Mouse (Mus musculus) gastrocnemius, postnatal 14 days (tissue): ENCODE measurements at regions not wholly inside any gene's neighbourhood (a gene's known extent, or its start where the extent isn't known, plus 50 kb on each side); places are given as distances from the start of the nearest gene placed in this dataset.
"Not testable (repeated sequence)": the region's sequence is repeated elsewhere in the genome, so short reads cannot be mapped to it uniquely, and the experiment has no call there.

Source experiments
- DNase-seq: peaks from one replicate; pipeline ENCODE4 v3.0.0; 2021; ENCODE audit warnings: mixed read lengths
- intact Hi-C: fragments of 180-260 bp; cut with DNase I; formaldehyde crosslinking; loops from one replicate; pipeline ENCODE4 v1.15.1; 2025; ENCODE audit warnings: low total_unique reads

DNA sequence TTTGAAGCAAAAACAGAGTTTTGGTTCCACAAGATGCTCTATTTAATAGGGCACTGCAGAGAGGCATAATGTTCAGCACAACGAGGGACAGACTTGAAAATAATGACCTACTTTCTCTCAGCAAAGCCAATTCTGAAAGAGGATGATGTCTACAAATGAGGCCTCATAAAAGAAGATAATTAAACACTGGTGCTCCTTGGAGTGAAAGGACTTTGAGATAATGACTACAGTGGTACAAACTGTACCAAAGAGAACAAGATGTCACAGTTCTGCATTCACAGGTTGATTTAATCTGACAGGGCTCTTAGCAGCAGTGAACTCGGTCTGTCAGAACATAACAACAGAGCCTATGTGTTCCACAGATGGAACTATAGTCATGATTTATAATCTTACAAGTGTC is 305.4 kb downstream of the Hdgfl1 start:
- intact Hi-C loops, result no loop called here
- no peak for DNase-seq

- no peak for DNase-seq
- intact Hi-C loops, result no loop called here
These were observed 305.9 kb downstream of the Hdgfl1 start for GRCm38 (mm10) chr13:26464096-26464495.

GRCm38 (mm10) chr13:26457487-26458253 is 312.3 kb downstream of the Hdgfl1 start:
- DNase-seq, result no peak
- intact Hi-C loops, result no loop called here

DNA sequence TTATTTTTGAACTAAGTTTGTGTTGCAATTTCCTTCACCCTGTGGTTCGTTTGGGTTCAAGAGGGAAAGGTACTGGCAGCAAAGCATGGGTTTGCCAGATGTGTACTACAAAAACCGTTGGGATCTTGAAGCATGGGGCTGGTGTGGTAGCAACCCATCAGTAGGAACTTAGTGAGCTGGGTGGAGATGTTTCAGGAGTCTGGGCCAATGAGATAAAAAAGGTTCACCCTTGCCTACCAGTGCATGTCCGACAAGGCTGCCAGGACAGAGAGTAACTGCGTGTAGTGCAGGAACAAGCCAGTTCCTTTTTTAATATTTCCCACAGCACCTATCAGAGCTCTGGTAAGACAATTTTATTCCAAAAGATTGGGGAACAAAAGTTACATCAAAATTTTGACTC is 343.3 kb downstream of the Hdgfl1 start:
- intact Hi-C loops, result no loop called here
- DNase-seq, result no peak

- DNase-seq, result no peak
- intact Hi-C loops, result no loop called here
These were observed 345.5 kb downstream of the Hdgfl1 start for GRCm38 (mm10) chr13:26424513-26424912.

- intact Hi-C loops, result no loop called here
These were observed 364.2 kb downstream of the Hdgfl1 start for GRCm38 (mm10) chr13:26405757-26406156.

GRCm38 (mm10) chr13:26404707-26405106 is 365.3 kb downstream of the Hdgfl1 start:
- DNase-seq, result no peak

More at GRCm38 (mm10) chr13:26405757-26406156, 364.2 kb downstream of the Hdgfl1 start:
- DNase-seq, result no peak

DNA sequence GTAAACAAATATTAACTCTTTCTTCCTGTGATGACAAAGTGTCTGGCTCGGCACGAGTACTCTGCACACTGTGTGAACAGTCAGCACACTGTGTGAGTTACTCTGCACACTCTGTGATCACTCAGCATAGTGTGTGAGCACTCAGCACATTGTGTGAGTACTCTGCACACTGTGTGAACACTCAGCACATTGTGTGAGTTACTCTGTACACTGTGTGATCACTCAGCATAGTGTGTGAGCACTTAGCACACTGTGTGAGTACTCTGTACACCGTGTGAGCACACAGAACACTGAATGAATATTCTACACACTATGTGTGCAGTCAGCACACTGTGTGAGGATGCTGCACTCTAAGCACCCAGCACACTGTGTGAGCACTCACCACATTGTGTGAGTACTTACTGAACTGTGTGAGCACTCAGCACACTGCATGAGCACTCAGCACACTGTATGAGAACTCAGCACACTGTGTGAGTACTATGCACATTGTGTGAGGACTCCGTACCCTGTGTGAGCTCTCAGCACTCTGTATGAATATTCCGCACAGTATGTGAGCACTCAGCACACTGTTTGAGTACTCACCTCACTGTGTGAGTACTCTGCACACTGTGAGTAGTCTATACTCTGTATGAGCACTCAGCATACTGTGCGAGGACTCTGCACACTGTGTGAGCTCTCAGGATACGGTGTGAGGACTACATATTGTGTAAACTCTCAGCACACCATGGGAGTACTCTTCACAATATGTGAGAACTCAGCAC is 381.9 kb downstream of the Hdgfl1 start:
- no peak for DNase-seq

More at GRCm38 (mm10) chr13:26404707-26405106, 365.3 kb downstream of the Hdgfl1 start:
- intact Hi-C loops, result no loop called here

GRCm38 (mm10) chr13:26382631-26383030 is 387.3 kb downstream of the Hdgfl1 start:
- no peak for DNase-seq
- intact Hi-C loops, result no loop called here

More for the DNA sequence above, 381.9 kb downstream of the Hdgfl1 start:
- intact Hi-C loops, result no loop called here

GRCm38 (mm10) chr13:26382154-26382553 is 387.8 kb downstream of the Hdgfl1 start:
- DNase-seq, result no peak
- intact Hi-C loops, result no loop called here

DNA sequence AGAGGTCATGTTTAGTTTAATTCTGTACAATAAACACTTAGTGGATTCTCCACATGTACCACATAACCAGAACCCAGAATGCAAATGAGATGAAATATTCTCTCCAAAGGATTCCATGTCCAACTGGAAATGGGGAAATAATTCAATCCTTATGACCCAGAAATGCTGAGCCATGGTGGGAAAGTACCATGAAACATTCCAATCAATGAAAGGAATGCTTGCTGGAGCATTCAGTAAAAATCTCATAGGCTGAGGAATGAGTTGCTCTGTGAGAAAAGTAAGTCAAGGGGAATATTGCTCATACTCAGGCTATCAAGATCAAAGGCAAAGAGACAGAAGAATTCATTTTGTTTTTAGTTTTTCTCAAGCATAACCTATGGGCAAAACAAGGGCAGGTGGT is 394.4 kb downstream of the Hdgfl1 start:
- intact Hi-C loops, result no loop called here
- no peak for DNase-seq

DNA sequence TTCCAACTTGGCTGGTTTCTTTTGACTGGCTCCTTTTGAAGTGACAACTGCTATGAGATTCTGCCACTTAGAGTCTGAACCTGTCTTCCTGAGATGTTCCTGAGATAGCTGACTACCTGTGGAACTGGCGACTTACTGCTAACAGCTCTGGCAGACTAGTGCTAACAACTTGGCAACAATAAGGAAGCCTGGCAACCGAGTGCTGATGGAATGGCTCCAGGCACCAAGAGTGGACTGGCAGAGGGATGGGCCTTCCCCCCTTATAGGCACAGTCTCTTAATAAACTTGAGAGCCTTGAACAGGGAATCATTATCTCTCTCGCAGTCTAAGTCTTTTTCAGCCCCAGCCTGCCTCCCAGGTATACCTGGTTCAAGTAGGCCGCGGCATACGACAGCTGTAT is 404.1 kb downstream of the Hdgfl1 start:
- DNase-seq, result not testable (repeated sequence)

DNA sequence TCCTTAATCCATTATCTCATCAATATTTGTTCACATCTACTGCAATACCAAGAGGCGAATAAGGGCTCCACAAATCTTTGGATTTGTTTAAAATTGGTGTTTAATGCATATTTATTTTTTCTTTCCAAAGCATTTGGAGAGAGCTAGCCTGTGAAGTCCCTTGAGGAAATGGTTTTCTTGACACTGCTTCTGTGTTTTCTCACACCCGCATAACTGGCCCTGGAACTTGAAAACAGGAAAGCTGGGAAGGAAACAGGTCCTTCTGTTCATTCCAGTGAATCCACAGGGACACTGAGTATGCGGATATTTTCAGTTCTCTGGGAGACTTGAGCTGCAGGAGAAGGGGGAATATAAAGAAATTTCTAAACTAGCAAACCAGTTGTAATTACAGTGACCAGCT is 413.6 kb downstream of the Hdgfl1 start:
- intact Hi-C loops, result no loop called here
- DNase-seq, result no peak

More for the DNA sequence above, 404.1 kb downstream of the Hdgfl1 start:
- intact Hi-C loops, result not testable (repeated sequence)

- intact Hi-C loops, result no loop called here
- no peak for DNase-seq
These were observed 415.5 kb downstream of the Hdgfl1 start for GRCm38 (mm10) chr13:26354421-26354820.

DNA sequence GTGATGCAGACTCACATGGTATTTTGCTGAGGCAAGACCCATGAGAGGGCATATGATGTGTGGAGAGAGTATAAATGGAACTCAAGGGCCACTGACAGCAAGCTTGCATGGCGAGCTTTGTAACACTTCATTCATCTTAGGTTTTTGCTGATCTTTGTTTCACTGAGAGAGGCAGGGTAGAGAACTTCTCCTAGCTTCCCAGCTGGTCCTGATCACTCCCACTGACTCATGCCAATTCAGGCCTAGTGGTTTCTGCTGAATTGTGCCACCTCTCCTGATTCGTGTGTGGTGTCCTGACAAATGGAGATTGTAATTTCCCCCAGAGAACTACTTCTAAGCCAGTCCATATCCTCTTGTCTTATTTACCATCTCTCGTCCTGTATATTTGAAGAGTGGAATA is 419.5 kb downstream of the Hdgfl1 start:
- intact Hi-C loops, result no loop called here
- no peak for DNase-seq

GRCm38 (mm10) chr13:26338795-26339194 is 431.2 kb downstream of the Hdgfl1 start:
- no peak for DNase-seq

GRCm38 (mm10) chr13:26325066-26325465 is 444.9 kb downstream of the Hdgfl1 start:
- intact Hi-C loops, result no loop called here
- DNase-seq, result no peak

More at GRCm38 (mm10) chr13:26338795-26339194, 431.2 kb downstream of the Hdgfl1 start:
- intact Hi-C loops, result no loop called here

DNA sequence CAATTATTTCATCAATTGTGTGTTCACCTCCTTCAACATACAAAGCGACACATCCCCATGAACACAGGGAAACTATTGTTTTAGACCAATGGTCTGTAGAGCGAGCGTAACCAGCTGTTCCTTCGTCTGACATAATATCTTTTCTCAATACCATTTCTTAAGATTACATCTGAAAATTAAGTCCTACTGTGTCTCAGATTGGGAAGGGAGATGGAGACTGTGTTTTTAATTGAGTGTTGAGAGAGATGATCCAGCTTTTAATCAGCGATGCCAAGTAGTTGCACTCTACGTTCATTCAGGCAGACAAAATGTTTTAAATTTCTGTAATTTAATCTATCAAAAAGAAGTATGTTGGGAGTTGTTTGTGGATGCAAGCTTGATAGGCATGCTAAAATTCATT is 445.3 kb downstream of the Hdgfl1 start:
- intact Hi-C loops, result no loop called here
- DNase-seq, result no peak

- intact Hi-C loops, result no loop called here
- DNase-seq, result no peak
These were observed 451.4 kb downstream of the Hdgfl1 start for GRCm38 (mm10) chr13:26318557-26318956.

GRCm38 (mm10) chr13:26312246-26313010 is 457.5 kb downstream of the Hdgfl1 start:
- intact Hi-C loops, result no loop called here
- DNase-seq, result no peak
